Mouse (Mus musculus) olfactory bulb, adult 2 months (tissue): ENCODE measurements at regions not wholly inside any gene's neighbourhood (a gene's known extent, or its start where the extent isn't known, plus 50 kb on each side); places are given as distances from the start of the nearest gene placed in this dataset.

ENCODE experiments used
- CTCF ChIP-seq: fragments of 200-500 bp; IDR thresholded peaks from 2 replicates; pipeline ENCODE4 v1.5.1; 2012; ENCODE audit warnings: low read depth, mild to moderate bottlenecking, low read length, moderate library complexity; ENCODE audit not compliant: insufficient read depth
- POLR2A ChIP-seq: fragments of 200-500 bp; IDR thresholded peaks from 2 replicates; pipeline ENCODE4 v1.6.1; 2012; ENCODE audit warnings: mild to moderate bottlenecking, low read depth, low read length, moderate library complexity; ENCODE audit not compliant: insufficient read depth

GRCm38 (mm10) chr4:150798783-150799530 is 54.8 kb upstream of the Errfi1 start:
- TF ChIP-seq POLR2A (no peak), CTCF (no peak)
